Comparison of ENCODE assay signal across 9 mouse cellular contexts in the genomic region with DNA sequence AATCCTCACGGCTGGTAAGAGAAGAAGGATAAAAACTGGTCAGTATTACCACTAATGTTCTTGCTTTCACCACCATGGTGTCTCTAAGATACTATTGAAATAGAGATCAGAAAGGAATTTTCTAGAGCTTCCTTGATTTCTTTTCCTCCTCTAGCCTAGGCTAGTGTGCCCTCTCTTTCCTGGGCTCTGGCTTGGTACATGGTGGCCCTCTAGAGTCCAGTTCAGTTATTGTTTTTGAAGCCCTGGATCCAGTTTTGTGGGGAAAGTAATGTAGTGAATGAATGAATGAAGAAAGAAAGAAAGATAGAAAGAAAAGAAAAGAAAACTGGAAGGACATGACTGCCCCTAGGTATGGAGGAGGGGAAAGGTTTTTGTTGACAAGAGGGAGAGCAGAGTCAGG. TPM values are rescaled to one million over a fixed set of nuclear protein-coding genes. Genes with fewer than 3 reads are reported as not detected.
DNase-seq lines count a peak whose midpoint lies in the region; ATAC-seq and TF ChIP-seq lines count a peak whose summit lies in the region.
"Had no signal": no experiment of that assay in that cellular context is flagged by ENCODE, and none has a peak within 500 bp of the region (broad histone marks: within the 10 kb centered on the region; RNA-seq: fewer than 3 reads in every experiment).

No protein-coding gene starts in this region.

- no peak for ATAC-seq in hindbrain, postnatal 0 days
- no peak for ATAC-seq in hindbrain, embryonic 16.5 days
- no peak for ATAC-seq in forebrain, embryonic 13.5 days
- no peak for ATAC-seq in granulocyte monocyte progenitor cell, adult 5-6 weeks (replicated peaks; ENCODE audit: poor library complexity, severe bottlenecking)

- no peak overlapping the region for H3K4me3 ChIP-seq in hindbrain, postnatal 0 days (ENCODE audit: low read length)
- H3K4me3 ChIP-seq in hindbrain, embryonic 16.5 days (ENCODE audit: low read length) = no peak overlapping the region
- no peak overlapping the region for H3K4me3 ChIP-seq in lung, adult 2 months (replicated peaks; ENCODE audit: extremely low read depth, low read depth, low read length)
- no peak overlapping the region for H3K4me3 ChIP-seq in forebrain, embryonic 13.5 days

- H3K27me3 ChIP-seq in hindbrain, postnatal 0 days (ENCODE audit: insufficient read depth, low read length) = no peaks in the 10 kb centered on the region
- no peaks in the 10 kb centered on the region for H3K27me3 ChIP-seq in hindbrain, embryonic 16.5 days (replicated peaks; ENCODE audit: control insufficient read depth, insufficient read depth, low read length)
- H3K27me3 ChIP-seq in forebrain, embryonic 13.5 days = no peaks in the 10 kb centered on the region

- no peaks in the 10 kb centered on the region for H3K36me3 ChIP-seq in hindbrain, postnatal 0 days (ENCODE audit: insufficient read depth, low read length)
- no peaks in the 10 kb centered on the region for H3K36me3 ChIP-seq in hindbrain, embryonic 16.5 days (ENCODE audit: control insufficient read depth, insufficient read depth, low read length)
- no peaks in the 10 kb centered on the region for H3K36me3 ChIP-seq in forebrain, embryonic 13.5 days (ENCODE audit: poor library complexity, severe bottlenecking)

- 61% methylated on average over 1 of the region's 1 CpGs for WGBS in hindbrain, postnatal 0 days
- 73% methylated on average over 1 of the region's 1 CpGs for WGBS in hindbrain, embryonic 16.5 days
- WGBS in lung, adult 2 months = 68% methylated on average over 1 of the region's 1 CpGs
- 68% methylated on average over 1 of the region's 1 CpGs for WGBS in forebrain, embryonic 13.5 days

- H3K9ac ChIP-seq in hindbrain, postnatal 0 days (replicated peaks; ENCODE audit: low read length) = no peak overlapping the region
- no peak overlapping the region for H3K9ac ChIP-seq in hindbrain, embryonic 16.5 days (ENCODE audit: low read depth, low read length)
- no peak overlapping the region for H3K9ac ChIP-seq in forebrain, embryonic 13.5 days

- H3K9me3 ChIP-seq in hindbrain, postnatal 0 days (ENCODE audit: low read length) = no peaks in the 10 kb centered on the region
- H3K9me3 ChIP-seq in hindbrain, embryonic 16.5 days (ENCODE audit: control insufficient read depth, low read length) = no peaks in the 10 kb centered on the region
- no peaks in the 10 kb centered on the region for H3K9me3 ChIP-seq in forebrain, embryonic 13.5 days (replicated peaks)

- TF ChIP-seq CTCF in hindbrain, postnatal 0 days (IDR thresholded peaks at IDR 0.05; ENCODE audit: low read depth) = peak; percentile 50
- peak; percentile 53 for TF ChIP-seq CTCF in lung, adult 2 months (IDR thresholded peaks at IDR 0.05; ENCODE audit: insufficient read depth, low read length)

- DNase-seq in hindbrain, postnatal 0 days (ENCODE audit: low spot score) = peak; percentile 28
- peak; percentile 19 for DNase-seq in Muller cell, postnatal 12 days (ENCODE audit: inconsistent ontology term)
- DNase-seq in brain, adult 2 months (ENCODE audit: low read depth, low spot score) = peak; percentile 56
- DNase-seq in lung, adult 2 months = no peak
- no peak for DNase-seq in natural killer cell, adult 2 months (ENCODE audit: low spot score in 2 of 2)

- no peak for TF ChIP-seq POLR2A in lung, adult 2 months (IDR thresholded peaks at IDR 0.05; ENCODE audit: borderline replicate concordance, extremely low read depth, low read depth, low read length)

- no peak overlapping the region for H3K4me2 ChIP-seq in hindbrain, postnatal 0 days (ENCODE audit: low read depth, low read length)
- H3K4me2 ChIP-seq in hindbrain, embryonic 16.5 days (ENCODE audit: low read length) = no peak overlapping the region
- H3K4me2 ChIP-seq in forebrain, embryonic 13.5 days = no peak overlapping the region

- no peaks in the 10 kb centered on the region for H3K4me1 ChIP-seq in hindbrain, postnatal 0 days (ENCODE audit: insufficient read depth, low read length)
- peaks cover 3% of the 10 kb centered on the region for H3K4me1 ChIP-seq in hindbrain, embryonic 16.5 days (ENCODE audit: control insufficient read depth, insufficient read depth, low read depth, low read length)
- no peaks in the 10 kb centered on the region for H3K4me1 ChIP-seq in lung, adult 2 months (ENCODE audit: control insufficient read depth, insufficient read depth, low read length)
- H3K4me1 ChIP-seq in forebrain, embryonic 13.5 days = no peaks in the 10 kb centered on the region

- no peak overlapping the region for H3K27ac ChIP-seq in hindbrain, postnatal 0 days
- no peak overlapping the region for H3K27ac ChIP-seq in hindbrain, embryonic 16.5 days (ENCODE audit: low read depth, low read length)
- no peak overlapping the region for H3K27ac ChIP-seq in forebrain, embryonic 13.5 days
- H3K27ac ChIP-seq: macrophage had no signal

RNA-seq across cellular contexts. Expression of a gene that starts 4.3 kb away (rescaled TPM):
- total RNA-seq in hindbrain, postnatal 0 days (2014; rRNA removed) = 0.36 and 0.37 TPM in 2 replicates
- polyA plus RNA-seq in hindbrain, postnatal 0 days (2015; fragmentation: Nextera tagmentation; extraction: Ambion mirVana) = 0.36 and 0.82 TPM in 2 replicates
- polyA plus RNA-seq in hindbrain, embryonic 16.5 days (2015; fragmentation: Nextera tagmentation; extraction: Ambion mirVana) = 0.34 and 0.55 TPM in 2 replicates
- polyA plus RNA-seq in lung, adult 2 months (2012; rRNA removed) = 0.38 and 0.84 TPM in 2 replicates
- polyA plus RNA-seq in forebrain, embryonic 13.5 days (2015; fragmentation: Nextera tagmentation; extraction: Ambion mirVana) = 0.14 and 0.21 TPM in 2 replicates
- 2.5 and 4.9 TPM in 2 replicates for total RNA-seq in granulocyte monocyte progenitor cell, adult 5-6 weeks (2014; fragmentation: Nextera tagmentation)
- 4.7 and 6.7 TPM in 2 replicates for total RNA-seq in granulocyte monocyte progenitor cell, adult 5-6 weeks (2017)

RNA-seq across cellular contexts. Expression of a gene that starts 28.1 kb away (rescaled TPM):
- 26.7 and 27.5 TPM in 2 replicates for total RNA-seq in hindbrain, postnatal 0 days (2014; rRNA removed)
- polyA plus RNA-seq in hindbrain, postnatal 0 days (2015; fragmentation: Nextera tagmentation; extraction: Ambion mirVana) = 41.5 and 42.6 TPM in 2 replicates
- 59.0 and 60.3 TPM in 2 replicates for polyA plus RNA-seq in hindbrain, embryonic 16.5 days (2015; fragmentation: Nextera tagmentation; extraction: Ambion mirVana)
- polyA plus RNA-seq in lung, adult 2 months (2012; rRNA removed) = 12.9 and 21.4 TPM in 2 replicates
- 48.4 and 50.9 TPM in 2 replicates for polyA plus RNA-seq in forebrain, embryonic 13.5 days (2015; fragmentation: Nextera tagmentation; extraction: Ambion mirVana)
- total RNA-seq in granulocyte monocyte progenitor cell, adult 5-6 weeks (2014; fragmentation: Nextera tagmentation) = 23.8 and 24.3 TPM in 2 replicates
- total RNA-seq in granulocyte monocyte progenitor cell, adult 5-6 weeks (2017) = 37.7 and 48.3 TPM in 2 replicates

RNA-seq across cellular contexts. Expression of a gene that starts 31.2 kb away (rescaled TPM):
- total RNA-seq in hindbrain, postnatal 0 days (2014; rRNA removed) = 5.2 and 7.2 TPM in 2 replicates
- 5.5 and 6.1 TPM in 2 replicates for polyA plus RNA-seq in hindbrain, postnatal 0 days (2015; fragmentation: Nextera tagmentation; extraction: Ambion mirVana)
- polyA plus RNA-seq in hindbrain, embryonic 16.5 days (2015; fragmentation: Nextera tagmentation; extraction: Ambion mirVana) = 8.0 and 8.4 TPM in 2 replicates
- polyA plus RNA-seq in lung, adult 2 months (2012; rRNA removed) = 23.7 and 24.5 TPM in 2 replicates
- polyA plus RNA-seq in forebrain, embryonic 13.5 days (2015; fragmentation: Nextera tagmentation; extraction: Ambion mirVana) = 3.1 and 3.5 TPM in 2 replicates
- 12.2 and 29.7 TPM in 2 replicates for total RNA-seq in granulocyte monocyte progenitor cell, adult 5-6 weeks (2014; fragmentation: Nextera tagmentation)
- 19.3 and 22.9 TPM in 2 replicates for total RNA-seq in granulocyte monocyte progenitor cell, adult 5-6 weeks (2017)

Comparison
In these comparisons a context has a peak if more than half of its experiments do, and no peak if none do; other contexts are left out.
1. DNase-seq: peak in hindbrain, postnatal 0 days (single experiment), Muller cell, postnatal 12 days (single experiment) and brain, adult 2 months (single experiment); none in lung, adult 2 months (single experiment) and natural killer cell, adult 2 months (0 of 2).